Mouse (Mus musculus) thymus, adult 2 months (tissue): ENCODE measurements around the gene Mrgpre.

Experiments used
- CTCF ChIP-seq: fragments of 200-500 bp; IDR thresholded peaks from 2 replicates; pipeline ENCODE4 v1.5.1; 2012; ENCODE audit warnings: mild to moderate bottlenecking, control low read depth, low read length, moderate library complexity, borderline replicate concordance; ENCODE audit not compliant: control insufficient read depth, poor library complexity, insufficient read depth; ENCODE audit errors: extremely low read depth
- POLR2A ChIP-seq: fragments of 200-500 bp; IDR thresholded peaks from 2 replicates; pipeline ENCODE4 v1.6.1; 2012; ENCODE audit warnings: mild to moderate bottlenecking, low read length, control low read depth, moderate library complexity; ENCODE audit not compliant: control insufficient read depth, poor library complexity, insufficient read depth; ENCODE audit errors: extremely low read depth

DNA sequence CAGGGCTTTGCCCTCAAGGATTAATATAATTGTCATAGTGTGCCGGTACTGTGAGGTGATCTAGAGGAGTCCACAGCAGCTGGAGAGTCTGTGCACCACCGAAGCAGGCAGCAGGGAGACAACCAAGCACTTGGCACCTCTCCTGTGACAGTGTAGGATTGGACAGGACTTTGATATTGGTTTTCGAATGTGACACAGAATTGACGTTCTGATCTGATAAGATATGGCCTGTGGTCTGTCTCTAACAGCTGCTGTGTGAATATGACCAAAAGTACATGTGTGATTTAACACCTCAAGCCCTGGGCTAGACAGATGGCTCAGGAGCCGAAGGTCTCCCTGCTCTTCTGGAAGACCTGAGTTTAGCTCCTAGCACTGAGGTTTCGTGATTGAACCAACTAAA, 16.0 kb downstream of the Mrgpre start:
- TF ChIP-seq CTCF (no peak), POLR2A (no peak)
